Mouse (Mus musculus): Measurements from ENCODE around the gene Tmem178b. TPM values are rescaled to one million over a fixed set of nuclear protein-coding genes. Genes with fewer than 3 reads are reported as not detected.

Tmem178b gene
- polyA plus RNA-seq, 1 experiment from 2014 or later, result 0.13 TPM

GRCm38 (mm10) chr6:40123960-40124359 lies 250.9 kb downstream of the Tmem178b start:
- no peaks in the 10 kb centered on the region for H3K9me3 ChIP-seq (ENCODE audit: low read depth, low read length)
- DNase-seq (no peak), ATAC-seq (ENCODE audit: insufficient read depth) (no peak)
- no peaks in the 10 kb centered on the region for H3K4me1 ChIP-seq (ENCODE audit: insufficient read depth)
- H3K4me2 ChIP-seq, result no peak overlapping the region
- H3K9ac ChIP-seq, result no peak overlapping the region
- H3K4me3 ChIP-seq (ENCODE audit: low read depth, low read length), result no peak overlapping the region
- TF ChIP-seq CTCF (IDR thresholded peaks at IDR 0.05; ENCODE audit: low read depth), result no peak
- H3K27me3 ChIP-seq (ENCODE audit: insufficient read depth, low read length), result no peaks in the 10 kb centered on the region
- H3K27ac ChIP-seq (ENCODE audit: low read depth), result no peak overlapping the region
- H3K36me3 ChIP-seq (ENCODE audit: insufficient read depth), result no peaks in the 10 kb centered on the region

DNA sequence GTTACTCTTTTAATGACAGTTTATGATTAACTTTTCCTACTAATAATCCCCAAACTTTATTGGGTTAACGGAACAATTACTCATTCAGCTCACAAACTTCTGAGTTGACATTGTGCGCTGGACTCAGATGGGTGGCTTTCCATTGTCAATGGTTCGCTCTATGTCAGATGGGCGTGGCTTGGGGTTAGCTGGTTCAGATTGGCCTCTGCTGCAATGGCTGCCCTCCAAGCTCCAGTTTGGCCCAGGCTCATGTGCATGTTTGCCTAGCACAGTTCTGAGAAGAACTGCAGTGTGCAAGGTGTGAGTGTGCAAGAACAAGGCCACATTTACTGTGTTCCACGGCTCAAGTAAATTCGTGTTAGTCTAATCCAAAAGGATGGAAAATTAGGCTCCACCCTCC lies 255.6 kb downstream of the Tmem178b start:
- Histone ChIP-seq H3K9me3 (ENCODE audit: low read depth, low read length) (no peaks in the 10 kb centered on the region), H3K4me2 (no peak overlapping the region), H3K9ac (no peak overlapping the region), H3K4me1 (ENCODE audit: insufficient read depth) (no peaks in the 10 kb centered on the region), H3K36me3 (ENCODE audit: insufficient read depth) (no peaks in the 10 kb centered on the region), H3K27me3 (ENCODE audit: insufficient read depth, low read length) (no peaks in the 10 kb centered on the region), H3K27ac (ENCODE audit: low read depth) (no peak overlapping the region), H3K4me3 (ENCODE audit: low read depth, low read length) (no peak overlapping the region)
- DNase-seq, result no peak
- 87% methylated on average over 6 of the region's 6 CpGs for WGBS
- no peak for TF ChIP-seq CTCF (IDR thresholded peaks at IDR 0.05; ENCODE audit: low read depth)
- ATAC-seq (ENCODE audit: insufficient read depth), result no peak

- H3K36me3 ChIP-seq (ENCODE audit: insufficient read depth), result no peaks in the 10 kb centered on the region
- no peak overlapping the region for H3K4me3 ChIP-seq (ENCODE audit: low read depth, low read length)
- H3K9me3 ChIP-seq (ENCODE audit: low read depth, low read length), result no peaks in the 10 kb centered on the region
- H3K27me3 ChIP-seq (ENCODE audit: insufficient read depth, low read length), result no peaks in the 10 kb centered on the region
- H3K4me1 ChIP-seq (ENCODE audit: insufficient read depth), result no peaks in the 10 kb centered on the region
- 92% methylated on average over 1 of the region's 1 CpGs for WGBS
- H3K4me2 ChIP-seq, result no peak overlapping the region
- no peak overlapping the region for H3K27ac ChIP-seq (ENCODE audit: low read depth)
- ATAC-seq (ENCODE audit: insufficient read depth), result no peak
- DNase-seq, result no peak
- no peak overlapping the region for H3K9ac ChIP-seq
- TF ChIP-seq CTCF (IDR thresholded peaks at IDR 0.05; ENCODE audit: low read depth), result no peak
Observed at GRCm38 (mm10) chr6:40131936-40132335, 258.9 kb downstream of the Tmem178b start.

- no peak overlapping the region for H3K4me3 ChIP-seq (ENCODE audit: low read depth, low read length)
- peak; percentile 19 for DNase-seq
- no peak overlapping the region for H3K27ac ChIP-seq (ENCODE audit: low read depth)
- H3K27me3 ChIP-seq (ENCODE audit: insufficient read depth, low read length), result no peaks in the 10 kb centered on the region
- TF ChIP-seq CTCF (IDR thresholded peaks at IDR 0.05; ENCODE audit: low read depth), result no peak
- no peak for ATAC-seq (ENCODE audit: insufficient read depth)
- no peaks in the 10 kb centered on the region for H3K36me3 ChIP-seq (ENCODE audit: insufficient read depth)
- H3K9me3 ChIP-seq (ENCODE audit: low read depth, low read length), result no peaks in the 10 kb centered on the region
- no peak overlapping the region for H3K9ac ChIP-seq
- WGBS, result 34% methylated on average over 6 of the region's 6 CpGs
- H3K4me1 ChIP-seq (ENCODE audit: insufficient read depth), result no peaks in the 10 kb centered on the region
- H3K4me2 ChIP-seq, result no peak overlapping the region
Observed at GRCm38 (mm10) chr6:40133436-40133835, 260.4 kb downstream of the Tmem178b start.

DNA sequence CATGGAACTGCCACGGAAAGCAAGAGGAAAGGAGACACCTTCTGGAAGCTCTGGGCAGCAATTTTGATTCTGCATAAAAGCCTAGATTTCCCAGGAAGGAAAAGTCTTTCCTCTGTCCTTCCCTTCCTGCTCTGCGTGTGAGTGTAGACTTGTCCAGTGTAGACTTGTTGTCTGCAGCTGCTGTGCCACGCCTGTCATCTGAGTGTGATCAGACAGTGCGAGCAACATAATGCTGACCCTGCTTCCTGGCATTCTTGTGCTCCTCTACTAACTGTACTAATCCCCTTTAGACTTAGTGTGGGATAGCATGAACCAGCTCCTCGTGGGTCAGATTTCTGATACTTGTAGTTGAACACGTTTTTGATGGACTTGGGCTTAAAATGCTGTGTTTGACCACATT lies 262.6 kb downstream of the Tmem178b start:
- no peak for TF ChIP-seq CTCF (IDR thresholded peaks at IDR 0.05; ENCODE audit: low read depth)
- no peaks in the 10 kb centered on the region for H3K4me1 ChIP-seq (ENCODE audit: insufficient read depth)
- H3K27me3 ChIP-seq (ENCODE audit: insufficient read depth, low read length), result no peaks in the 10 kb centered on the region
- WGBS, result 57% methylated on average over 6 of the region's 6 CpGs
- ATAC-seq (ENCODE audit: insufficient read depth) (no peak), DNase-seq (no peak)
- H3K9me3 ChIP-seq (ENCODE audit: low read depth, low read length), result no peaks in the 10 kb centered on the region
- H3K4me3 ChIP-seq (ENCODE audit: low read depth, low read length), result no peak overlapping the region
- H3K4me2 ChIP-seq, result no peak overlapping the region
- H3K36me3 ChIP-seq (ENCODE audit: insufficient read depth), result no peaks in the 10 kb centered on the region
- no peak overlapping the region for H3K9ac ChIP-seq
- H3K27ac ChIP-seq (ENCODE audit: low read depth), result no peak overlapping the region

- no peak overlapping the region for H3K4me3 ChIP-seq (ENCODE audit: low read depth, low read length)
- no peak overlapping the region for H3K4me2 ChIP-seq
- 70% methylated on average over 6 of the region's 6 CpGs for WGBS
- no peak for TF ChIP-seq CTCF (IDR thresholded peaks at IDR 0.05; ENCODE audit: low read depth)
- no peak overlapping the region for H3K9ac ChIP-seq
- H3K9me3 ChIP-seq (ENCODE audit: low read depth, low read length), result no peaks in the 10 kb centered on the region
- no peaks in the 10 kb centered on the region for H3K4me1 ChIP-seq (ENCODE audit: insufficient read depth)
- H3K27me3 ChIP-seq (ENCODE audit: insufficient read depth, low read length), result no peaks in the 10 kb centered on the region
- no peak for ATAC-seq (ENCODE audit: insufficient read depth)
- no peaks in the 10 kb centered on the region for H3K36me3 ChIP-seq (ENCODE audit: insufficient read depth)
- no peak for DNase-seq
- no peak overlapping the region for H3K27ac ChIP-seq (ENCODE audit: low read depth)
Observed at GRCm38 (mm10) chr6:40137346-40137745, 264.3 kb downstream of the Tmem178b start.

DNA sequence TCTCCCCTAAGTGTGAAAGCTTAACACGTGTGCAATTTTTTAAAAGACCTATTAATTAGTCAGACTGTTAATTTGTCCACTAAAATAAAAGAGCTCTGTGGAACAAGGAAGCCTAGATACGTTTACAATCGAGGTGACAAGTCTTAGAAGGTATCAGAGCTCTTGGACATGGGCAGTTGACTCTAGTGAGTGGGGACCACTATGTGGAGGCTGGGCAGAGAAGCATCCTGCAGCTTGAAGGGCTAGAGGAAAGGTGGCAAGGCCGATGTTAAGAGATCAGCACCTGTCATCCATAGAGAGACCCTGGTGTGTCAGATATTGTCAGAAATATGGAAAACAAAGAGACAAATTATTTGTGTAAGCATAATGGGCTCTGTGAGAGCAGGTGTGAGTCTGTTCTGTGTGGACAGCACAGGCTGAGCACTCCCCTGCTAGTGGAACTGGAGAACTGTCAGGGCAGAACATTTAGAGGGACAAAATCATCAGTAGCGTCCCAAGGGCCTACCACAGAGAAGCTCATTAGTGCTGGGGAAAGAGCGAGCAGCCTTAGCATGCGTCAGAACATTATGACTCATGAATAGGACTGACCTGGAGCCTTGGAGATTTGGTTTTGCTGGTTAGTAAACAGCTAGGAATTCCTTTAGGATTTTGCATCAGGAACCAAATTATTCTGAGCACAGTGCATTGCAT lies 264.9 kb downstream of the Tmem178b start:
- WGBS, result 73% methylated on average over 7 of the region's 7 CpGs
- H3K9me3 ChIP-seq (ENCODE audit: low read depth, low read length), result no peaks in the 10 kb centered on the region
- H3K36me3 ChIP-seq (ENCODE audit: insufficient read depth), result no peaks in the 10 kb centered on the region
- no peaks in the 10 kb centered on the region for H3K27me3 ChIP-seq (ENCODE audit: insufficient read depth, low read length)
- no peak overlapping the region for H3K9ac ChIP-seq
- no peak overlapping the region for H3K4me2 ChIP-seq
- DNase-seq (no peak), ATAC-seq (ENCODE audit: insufficient read depth) (no peak)
- no peaks in the 10 kb centered on the region for H3K4me1 ChIP-seq (ENCODE audit: insufficient read depth)
- no peak overlapping the region for H3K27ac ChIP-seq (ENCODE audit: low read depth)
- TF ChIP-seq CTCF (IDR thresholded peaks at IDR 0.05; ENCODE audit: low read depth), result no peak
- H3K4me3 ChIP-seq (ENCODE audit: low read depth, low read length), result no peak overlapping the region

Measured in lung, embryonic 14.5 days (tissue).